Mouse (Mus musculus) Muller cell, postnatal 12 days (primary cell): ENCODE measurements around the gene Apoh.

Experiments
- DNase-seq: peaks from one replicate; pipeline ENCODE4 v3.0.0-alpha.2; 2015; ENCODE audit errors: inconsistent ontology term

Gene Apoh

DNA sequence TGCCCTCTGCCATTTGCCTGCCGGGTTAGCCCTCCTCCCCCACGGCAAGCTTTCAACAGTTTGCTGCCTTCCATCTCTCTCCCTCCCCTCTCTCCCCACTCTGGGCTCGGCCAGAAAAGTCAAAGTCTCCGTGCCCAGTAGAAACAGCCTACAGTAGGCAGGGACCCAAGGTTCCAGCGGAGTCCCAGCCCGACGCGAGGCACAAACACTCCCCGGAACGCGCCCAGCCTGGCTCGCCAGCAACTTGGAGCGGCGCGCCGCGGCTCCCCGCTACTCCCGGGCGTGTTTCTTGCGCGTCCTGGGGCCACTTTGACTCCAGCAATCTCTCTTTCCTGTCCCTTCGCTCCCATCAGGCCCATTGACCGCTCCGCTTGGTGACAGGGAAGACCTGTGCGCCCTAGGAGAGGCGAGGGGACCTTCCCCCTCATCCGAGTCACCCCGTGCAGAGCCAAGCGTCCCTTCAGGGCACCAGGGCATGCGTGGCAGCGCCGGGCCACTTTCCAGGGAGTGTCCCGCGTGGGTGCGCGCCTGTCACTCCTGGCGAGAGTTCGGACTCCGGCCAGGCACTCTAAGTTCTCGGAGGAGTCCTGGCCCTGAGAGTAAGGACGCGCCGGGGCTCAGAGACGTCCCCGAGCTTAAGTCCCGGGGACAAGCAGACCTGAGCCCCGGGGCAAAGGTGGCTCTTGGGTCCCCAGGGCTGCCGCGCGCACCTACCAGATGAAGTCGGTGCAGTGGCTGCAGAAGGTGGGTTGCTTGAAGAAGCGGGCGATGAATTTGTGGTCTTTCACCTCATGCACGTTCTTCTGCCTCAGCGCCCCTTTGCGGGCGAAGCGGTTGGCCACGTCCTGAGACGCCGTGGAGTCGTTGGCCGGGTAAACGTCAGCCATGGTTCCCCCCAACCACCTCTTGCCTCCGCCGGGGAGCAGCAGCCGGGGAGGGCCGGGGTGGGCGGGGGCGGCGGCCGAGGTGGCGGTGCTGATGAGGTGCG is at the start of gene Apoh:
Gene Apoh, plus strand, starts transcription at position 574 of the 988 bp plus-strand sequence.
- DNase-seq = peak; percentile 75

DNA sequence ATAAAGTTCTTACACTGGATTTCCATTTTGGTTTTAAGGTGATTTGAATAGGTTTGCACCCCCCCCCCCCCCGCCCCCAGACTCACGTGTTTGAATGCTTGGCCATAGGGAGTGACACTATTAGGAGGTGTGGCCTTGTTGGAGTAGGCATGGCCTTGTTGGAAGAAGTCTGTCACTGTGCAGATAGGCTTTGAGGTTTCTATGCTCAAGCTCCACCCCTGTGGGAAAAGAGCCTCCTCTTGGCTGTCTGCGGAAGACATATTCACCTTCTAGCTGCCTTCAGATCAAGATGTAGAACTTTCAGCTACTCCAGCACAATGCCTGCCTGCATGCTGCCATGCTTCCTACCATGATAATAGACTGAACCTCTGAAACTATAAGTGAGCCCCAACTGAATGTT is 49.3 kb upstream of the Apoh start:
- no peak for DNase-seq

DNA sequence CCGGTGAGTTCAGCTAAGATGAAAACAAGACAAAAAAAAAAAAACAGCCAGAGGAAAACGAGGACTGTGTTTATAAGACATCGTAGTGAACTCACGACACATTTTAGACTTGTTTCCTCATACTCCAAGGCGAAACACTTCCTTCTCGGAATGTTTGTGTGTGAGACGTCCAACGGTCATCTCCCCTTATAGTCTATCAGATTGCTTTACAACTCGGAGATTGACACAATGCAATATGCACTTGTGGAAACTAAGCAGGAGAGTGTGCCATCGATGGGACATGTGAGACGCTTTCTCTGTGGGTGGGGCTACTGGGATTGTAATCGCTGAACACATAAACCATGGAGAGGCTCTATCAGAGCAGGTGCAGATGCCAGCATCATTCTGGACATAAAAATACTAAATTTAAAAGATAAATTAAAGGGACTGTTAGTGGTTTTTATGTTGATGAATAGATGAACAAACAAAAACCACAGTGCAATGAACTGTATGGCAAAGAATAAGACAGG is 48.8 kb upstream of the Apoh start:
- DNase-seq = no peak

DNA sequence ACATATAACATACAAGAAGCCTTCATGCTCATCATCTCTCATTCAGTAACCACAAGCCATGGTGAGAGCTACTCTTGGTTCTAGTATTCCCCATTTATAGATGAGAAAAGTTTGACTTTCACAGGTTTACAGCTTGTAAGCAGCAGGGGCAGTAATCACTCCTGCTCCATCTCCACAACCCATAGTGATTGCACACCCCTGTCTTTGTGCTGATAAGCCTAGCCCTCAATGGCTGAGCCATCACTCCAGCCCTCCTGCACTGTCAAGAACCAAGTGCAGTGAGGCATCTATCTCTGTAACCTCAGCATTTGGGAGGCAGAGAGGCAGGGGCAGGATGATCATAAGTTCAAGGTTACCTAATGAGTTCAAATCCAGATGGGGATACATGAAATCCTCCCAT is 47.8 kb upstream of the Apoh start:
- DNase-seq = no peak

DNA sequence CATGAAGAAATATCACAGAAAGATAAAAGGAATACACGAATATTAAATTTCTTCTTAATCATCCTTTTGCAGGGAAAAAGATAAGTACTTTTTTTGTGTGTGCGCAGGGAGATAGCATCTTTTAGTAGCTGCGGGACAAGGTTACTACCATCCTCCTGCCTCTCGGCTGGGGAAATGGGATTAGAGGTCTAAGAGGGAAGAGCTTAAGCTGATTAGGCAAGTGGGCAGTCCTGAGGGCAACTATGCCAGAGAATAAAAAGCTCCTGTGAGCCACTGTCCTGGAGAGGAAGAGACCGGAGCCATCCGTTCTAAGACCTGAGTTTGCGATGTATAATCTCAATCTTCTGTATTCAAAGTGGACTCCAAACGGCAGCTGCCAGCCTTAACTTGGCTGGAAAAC is 45.2 kb upstream of the Apoh start:
- no peak for DNase-seq

DNA sequence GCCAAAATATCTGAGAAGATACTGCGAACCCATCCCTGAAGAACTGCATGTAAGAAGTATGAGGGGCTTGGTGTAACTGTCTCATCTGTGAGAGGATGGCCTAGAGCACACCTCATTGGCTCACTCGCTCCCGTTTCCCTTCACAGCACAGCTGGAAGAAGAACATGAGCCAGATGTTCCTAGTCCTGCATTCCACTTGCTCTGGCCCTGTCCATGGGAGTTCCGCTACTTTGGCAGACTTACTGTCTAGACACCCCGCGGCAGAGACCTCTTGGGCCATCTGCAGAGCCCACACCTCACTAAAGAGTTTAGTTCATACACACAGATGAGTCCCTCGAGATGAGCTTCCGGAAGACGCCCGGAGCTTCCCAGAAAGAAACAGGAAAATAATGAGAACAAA is 43.2 kb upstream of the Apoh start:
- DNase-seq = no peak

DNA sequence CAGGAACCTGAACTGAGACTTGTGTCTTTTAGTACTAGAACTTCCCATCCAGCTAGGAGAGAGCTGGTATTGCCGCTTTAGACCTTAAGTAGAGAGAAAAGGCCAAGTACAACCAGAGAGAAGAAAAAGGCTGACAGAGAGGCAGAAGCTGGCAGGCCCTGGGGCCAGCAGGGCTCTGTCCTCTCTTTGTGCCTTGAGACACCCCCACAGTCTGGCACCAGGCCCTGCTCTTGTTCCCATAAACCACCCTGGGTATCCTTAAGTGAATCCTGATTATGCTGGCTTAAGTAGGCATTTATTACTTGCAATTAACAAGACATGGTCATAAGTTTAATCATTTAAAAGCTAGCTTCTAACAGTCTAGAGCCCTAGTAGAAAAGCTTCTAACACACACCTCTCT is 42.7 kb upstream of the Apoh start:
- DNase-seq = peak; percentile 36

DNA sequence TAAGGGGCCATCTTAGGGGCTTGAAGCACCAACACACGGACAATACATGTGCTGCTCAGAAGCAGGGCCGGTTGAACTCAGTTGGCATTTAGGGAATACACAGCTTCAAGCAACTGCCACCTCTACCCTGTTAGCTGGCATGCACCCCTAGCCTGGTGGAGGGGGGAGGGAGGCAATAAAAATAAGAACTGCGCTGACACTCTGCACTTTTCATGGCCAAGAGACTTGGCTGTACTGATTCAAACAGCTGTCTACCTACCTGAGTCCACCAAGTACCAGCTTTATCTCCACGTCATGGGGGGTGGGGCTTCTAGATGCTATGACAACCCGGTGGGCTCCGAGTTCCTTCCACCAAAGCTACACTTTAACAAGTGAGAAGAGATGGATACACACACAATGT is 42.1 kb upstream of the Apoh start:
- DNase-seq = no peak

DNA sequence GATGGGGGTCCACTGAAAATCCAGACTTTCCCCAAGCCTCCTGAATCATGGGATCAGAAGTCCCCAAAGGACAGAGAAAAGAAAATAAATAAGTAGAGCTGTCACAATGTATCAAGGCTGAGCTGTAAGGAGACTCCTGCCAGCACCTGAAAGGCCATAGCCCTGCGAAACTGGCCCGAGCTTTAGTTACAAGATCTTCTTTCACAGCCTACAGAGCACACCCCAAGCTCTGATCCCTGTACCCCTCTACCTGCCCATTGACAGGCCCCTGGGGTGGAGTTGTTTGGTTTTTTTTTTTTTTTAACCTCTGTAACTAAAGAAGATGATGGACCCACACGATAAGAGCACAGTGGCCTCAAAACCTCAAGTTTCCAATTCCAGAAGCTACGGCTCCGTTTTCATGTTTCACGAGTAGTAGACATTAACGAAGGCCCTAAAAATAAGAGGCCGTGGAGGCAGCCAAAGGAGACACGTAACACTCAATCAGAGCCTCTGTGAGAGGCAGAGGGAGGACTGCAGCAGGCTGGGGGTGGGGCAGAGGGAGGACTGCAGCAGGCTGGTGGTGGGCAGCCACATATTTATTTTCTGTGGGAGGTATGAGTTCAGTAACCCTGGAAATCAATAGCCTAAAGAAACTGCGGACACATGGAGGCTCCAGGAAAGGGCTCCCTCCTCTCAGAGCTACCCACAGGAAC is 41.2 kb upstream of the Apoh start:
- no peak for DNase-seq

DNA sequence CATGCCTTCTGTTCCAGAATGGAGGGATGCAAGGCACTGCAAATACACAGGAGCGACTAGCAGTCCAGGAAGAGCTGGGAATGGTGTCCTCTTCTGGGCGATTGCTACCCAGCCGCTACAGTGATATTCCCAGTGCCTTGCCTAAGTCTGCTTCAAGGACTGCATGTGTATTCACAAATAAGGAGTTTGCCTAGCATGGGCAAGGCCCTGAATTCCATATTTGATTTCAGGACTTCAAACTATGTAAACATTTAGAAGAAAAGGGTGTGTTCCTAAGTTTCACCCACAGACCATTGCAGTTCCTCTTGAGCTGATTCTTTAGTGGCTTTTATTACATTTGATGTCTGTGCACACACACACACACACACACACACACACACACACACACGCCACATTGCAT is 39.4 kb upstream of the Apoh start:
- no peak for DNase-seq

DNA sequence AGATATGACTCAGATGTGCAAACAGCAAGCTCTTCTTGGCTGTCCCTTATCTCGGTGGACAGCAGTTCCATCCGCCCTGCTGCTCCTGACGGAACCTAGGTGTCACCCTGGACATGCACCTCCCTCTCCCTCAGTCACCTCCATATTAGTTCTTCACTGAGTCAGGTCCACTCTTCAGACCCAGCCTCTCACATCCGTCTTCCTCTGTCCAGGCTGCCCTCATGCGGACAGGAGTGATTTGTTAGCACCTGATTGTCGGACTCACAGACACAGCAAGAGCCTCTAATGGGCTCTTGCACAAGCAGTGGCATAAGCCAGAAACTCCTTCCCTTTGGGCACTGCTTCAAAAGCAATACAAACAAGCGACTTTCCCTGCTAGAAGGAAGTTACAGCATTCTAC is 35.9 kb upstream of the Apoh start:
- DNase-seq = no peak

DNA sequence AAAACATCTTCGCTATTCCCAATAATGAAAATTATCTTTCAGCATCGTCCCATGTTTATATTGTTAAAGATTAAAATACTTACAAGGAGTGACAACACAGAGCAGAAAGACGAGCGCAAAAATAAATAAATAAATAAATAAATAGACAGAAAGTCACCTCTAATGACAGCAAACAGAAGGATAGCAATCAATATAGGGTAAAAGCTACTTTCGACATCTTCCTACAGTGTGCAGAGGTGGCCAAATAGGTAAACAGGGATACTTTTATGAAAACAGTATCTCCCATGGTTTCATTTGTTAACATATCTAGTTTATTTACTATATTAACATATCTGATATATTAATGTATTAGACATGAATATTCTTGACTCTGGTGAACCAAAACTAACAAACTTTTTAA is 34.9 kb upstream of the Apoh start:
- DNase-seq = no peak

DNA sequence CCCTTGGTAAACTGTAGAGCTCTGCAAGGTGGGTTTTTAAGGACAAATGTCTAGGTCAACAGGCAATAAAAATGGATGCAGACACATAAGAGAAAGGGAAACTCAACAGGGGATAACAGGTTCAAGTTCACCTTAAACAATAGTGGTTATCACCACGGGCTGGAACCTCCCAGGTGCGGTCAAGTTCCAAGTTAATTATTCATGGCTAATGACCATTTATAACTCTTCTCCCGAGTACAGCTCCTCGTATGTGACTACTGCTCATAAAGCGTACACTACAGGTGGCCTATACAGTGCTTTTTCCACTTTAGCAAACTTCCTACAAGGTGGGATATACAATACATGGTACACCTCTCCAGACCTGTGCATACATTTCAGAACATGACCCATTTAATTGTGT is 33.4 kb upstream of the Apoh start:
- DNase-seq = no peak

DNA sequence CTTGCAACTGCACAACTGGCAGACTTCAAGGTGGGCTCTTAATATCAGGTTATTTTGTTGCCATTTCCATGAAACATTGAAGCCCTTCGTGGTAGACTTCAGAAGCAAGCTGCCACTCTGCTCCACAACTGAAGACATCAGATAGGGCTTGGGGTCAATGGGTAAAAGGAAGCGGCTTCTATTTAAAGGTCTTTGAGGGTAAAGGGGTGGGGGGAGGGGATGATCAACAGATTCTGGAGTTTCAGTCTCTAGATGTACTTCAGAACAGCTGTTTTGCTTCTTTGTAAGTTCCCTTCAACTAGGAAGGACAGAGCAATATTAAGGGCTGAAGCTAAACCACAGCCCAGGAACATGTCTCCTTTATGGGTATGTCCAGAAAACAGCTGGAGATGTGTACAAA is 31.2 kb upstream of the Apoh start:
- no peak for DNase-seq

DNA sequence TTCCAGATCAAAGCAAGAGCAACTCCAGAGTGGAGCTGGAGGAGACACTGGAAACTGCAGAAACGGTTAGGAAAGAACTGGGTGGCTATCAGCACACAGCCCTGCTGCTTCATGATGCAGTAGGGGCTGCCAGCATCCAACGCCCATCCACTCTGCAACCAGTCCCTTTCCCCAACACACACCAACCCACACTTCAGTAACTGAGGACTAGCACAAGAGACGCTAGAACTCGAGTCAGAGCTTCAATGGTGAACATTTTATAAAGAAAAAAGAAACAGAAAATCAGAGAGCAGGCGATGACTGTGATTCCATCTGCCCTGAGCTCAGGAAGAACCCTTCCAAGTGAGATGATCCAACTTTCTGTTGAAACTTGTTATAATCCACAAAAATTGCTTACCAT is 30.6 kb upstream of the Apoh start:
- no peak for DNase-seq

DNA sequence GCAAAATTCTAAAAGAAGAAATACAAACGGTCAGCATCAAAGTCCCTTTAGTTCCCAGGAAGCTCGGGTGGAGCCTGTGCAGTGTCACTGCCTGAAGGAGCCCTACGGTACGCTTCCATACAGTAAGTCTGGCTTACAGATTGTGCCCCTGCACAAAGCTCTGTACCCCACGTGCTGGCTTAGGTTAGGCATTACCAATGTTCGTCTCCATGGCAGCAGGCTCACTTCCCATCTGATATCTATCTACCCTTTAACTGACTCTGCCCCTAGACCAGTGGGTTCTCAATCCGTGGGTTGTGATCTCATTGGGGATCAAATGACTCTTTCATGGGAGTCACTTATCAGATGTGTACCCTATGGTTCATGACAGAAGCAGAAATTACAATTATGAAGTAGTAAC is 27.4 kb upstream of the Apoh start:
- no peak for DNase-seq

DNA sequence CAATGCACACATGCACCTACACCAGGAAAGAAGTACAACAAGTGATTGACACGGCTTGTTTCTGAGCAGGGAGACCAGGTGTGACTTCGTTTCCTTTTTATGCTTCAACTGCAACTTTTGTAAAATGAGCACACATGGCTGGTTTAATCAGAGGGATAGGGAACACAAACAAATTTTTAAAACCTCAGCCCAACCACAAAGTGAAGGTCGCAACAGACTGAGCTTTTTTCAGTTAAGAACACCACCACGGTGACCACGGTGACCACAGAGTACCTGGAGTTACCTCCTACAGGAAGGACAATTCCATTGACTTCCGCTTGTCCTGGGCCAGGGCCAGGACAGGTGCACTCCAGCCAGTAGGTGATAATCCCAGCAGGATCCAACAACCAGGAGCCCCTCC is 25.3 kb upstream of the Apoh start:
- DNase-seq = no peak

DNA sequence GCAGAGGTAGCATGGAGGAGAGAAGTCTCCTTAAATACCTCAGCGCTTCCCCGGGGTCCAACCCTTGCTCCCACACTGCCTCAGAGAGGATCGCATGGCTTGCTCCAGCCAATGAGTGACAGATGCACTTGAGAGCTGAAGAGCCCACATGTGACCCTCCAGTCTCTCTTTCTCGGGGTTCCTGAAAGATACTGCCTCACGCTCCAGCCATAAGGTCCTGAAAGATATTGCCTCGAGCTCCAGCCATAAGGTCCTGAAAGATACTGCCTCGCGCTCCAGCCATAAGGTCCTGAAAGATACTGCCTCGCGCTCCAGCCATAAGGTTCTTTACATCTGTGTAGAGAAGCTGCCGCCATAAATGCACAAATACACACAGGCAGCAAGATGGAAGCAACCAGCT is 24.0 kb upstream of the Apoh start:
- no peak for DNase-seq

DNA sequence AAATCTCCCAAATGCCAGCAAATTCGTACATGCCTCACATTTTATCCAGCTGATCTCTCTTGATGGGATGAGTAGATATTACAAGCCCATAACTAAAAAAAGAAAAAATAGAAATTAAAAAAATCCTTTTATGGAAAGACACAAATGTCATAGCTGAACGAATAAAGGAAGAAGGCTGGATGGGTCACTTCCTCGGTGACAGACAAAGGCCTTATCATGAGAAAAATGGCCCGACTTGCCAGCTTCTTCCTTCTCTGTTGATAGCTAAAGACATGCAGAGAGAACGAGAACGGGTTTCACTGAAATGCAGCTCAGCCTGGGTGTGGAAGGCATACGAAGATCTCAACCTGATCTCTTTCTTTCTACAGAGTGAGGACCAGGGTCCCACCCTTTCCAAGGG is 22.6 kb upstream of the Apoh start:
- DNase-seq = no peak

DNA sequence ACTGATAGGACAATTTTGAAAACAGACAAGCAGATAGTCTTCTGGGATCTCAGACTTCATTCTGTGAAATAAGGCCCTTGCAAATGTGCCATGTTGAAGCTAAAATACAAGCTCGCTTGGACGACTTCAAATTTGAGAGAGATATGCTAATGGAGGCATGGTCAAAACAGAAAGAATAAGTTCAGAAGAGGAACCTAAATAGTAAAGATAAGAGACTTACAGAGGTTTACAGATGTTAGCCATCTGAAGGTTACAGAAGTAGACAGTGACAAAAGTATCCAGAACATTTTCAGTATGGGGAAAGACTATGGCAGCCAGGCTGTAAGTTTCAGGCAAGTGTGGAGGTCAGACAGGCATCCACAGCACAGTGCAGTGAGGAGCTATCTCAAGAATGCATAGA is 21.0 kb upstream of the Apoh start:
- no peak for DNase-seq

DNA sequence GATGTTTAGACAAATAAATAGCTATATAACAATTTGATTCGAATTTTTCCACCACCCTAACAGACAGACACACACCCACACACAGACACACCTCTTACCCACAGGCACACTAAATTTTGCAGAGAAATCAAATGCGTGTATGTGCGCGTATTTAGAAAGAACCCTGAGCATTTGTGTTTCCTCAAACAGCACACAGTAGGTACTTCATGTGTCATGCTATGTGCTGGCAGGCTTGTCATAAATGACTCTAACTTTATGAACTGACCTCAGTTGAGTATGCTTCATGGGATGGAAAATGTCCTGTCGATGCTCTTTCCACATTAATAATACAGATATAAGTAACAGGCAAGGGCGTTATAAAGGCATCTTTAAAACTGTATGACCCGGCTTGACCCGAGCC is 17.2 kb upstream of the Apoh start:
- DNase-seq = no peak

DNA sequence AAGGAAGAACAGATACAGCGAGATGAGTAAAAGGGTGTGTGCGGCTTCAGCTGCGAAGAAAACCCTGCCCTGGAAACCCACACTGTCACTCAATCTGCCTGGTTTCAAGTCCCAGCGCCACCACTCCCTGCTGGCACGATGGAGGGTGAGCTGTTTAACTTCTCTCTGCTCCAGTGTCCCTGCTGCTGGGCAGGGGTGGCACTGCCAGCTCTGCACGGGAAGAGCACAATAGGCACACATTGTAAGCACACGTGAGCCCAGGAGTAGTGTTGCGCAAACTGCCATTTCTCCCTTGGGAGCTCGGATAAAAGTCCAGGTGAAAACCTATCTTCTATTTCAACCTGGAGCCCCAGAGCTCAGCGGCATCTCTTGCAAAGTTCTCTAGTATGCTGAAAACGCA is 12.3 kb upstream of the Apoh start:
- no peak for DNase-seq

DNA sequence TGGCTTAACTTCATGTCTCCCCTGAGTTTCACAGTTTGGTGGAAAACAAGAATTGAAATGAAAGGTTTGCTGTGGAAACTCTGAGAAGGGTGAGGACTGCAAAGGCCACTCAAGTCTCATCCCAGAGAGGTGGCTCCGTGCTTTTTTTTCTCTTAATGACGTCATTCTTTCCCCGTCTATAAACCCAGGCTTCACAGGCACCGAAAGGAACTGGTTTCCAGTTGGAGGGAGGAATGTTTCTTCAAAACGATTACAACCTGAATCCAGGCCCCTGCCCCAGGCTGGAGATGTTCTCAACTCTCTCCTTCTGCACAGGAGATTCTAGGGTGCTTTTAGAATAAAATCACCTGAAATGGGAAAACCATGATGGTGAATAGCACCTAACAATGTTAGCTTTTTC is 10.1 kb upstream of the Apoh start:
- no peak for DNase-seq
